Mouse (Mus musculus): Measurements from ENCODE around the gene Mast3.

Mast3 gene

GRCm38 (mm10) chr8:70804481-70805206, at the start of gene Mast3:
TSS of gene Mast3 (minus strand) at chr8:70805054.
- in situ Hi-C loops (cut with MboI, MseI), result no loop called here

- in situ Hi-C loops (cut with MboI, MseI), result no loop called here
Measured at GRCm38 (mm10) chr8:70853863-70854262, 49.0 kb upstream of the Mast3 start.

GRCm38 (mm10) chr8:70852595-70853231, 47.9 kb upstream of the Mast3 start:
- in situ Hi-C loops (cut with MboI, MseI), result no loop called here

DNA sequence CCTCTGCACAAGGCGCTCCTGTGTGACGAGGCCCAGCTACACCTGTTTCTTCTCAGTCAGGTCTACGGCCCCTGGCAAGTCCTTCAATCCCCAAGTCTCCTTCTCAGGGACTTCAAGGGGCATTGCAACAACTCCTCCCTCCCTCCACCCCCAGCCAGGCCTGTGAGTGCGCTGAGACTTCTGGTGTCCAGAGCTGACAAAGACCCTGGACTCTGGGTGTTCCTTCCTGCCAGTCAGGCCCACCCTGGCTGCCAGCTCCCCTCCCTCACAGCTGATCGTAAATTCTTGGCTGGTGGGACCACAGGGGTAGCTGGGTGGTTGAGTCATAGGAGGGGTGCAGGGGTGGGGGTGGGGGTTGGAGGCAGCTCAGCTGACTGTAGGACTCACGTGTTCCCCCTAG, 47.0 kb upstream of the Mast3 start:
- in situ Hi-C loops (cut with MboI, MseI), result no loop called here

DNA sequence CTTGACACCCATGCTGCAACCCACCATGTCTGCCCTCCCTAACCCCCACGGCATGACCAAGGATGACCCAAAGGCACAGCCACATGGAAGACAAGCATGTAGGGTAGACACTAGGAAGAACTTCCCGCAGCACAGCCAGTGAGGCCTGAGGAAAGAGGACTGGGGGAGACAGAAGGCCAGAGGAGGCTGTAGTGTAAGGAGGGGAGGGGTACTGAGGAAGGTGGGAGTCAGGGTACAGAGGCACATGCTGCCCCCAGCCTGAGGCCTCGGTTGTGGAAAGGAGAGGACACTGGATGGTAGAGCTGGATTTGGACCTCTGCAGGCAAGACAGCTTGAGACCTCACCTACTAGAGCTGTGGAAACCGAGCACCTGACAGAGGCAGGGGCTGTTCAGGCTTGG, 46.1 kb upstream of the Mast3 start:
- in situ Hi-C loops (cut with MboI, MseI), result no loop called here

GRCm38 (mm10) chr8:70850132-70850845, 45.4 kb upstream of the Mast3 start:
- in situ Hi-C loops (cut with MboI, MseI), result no loop called here

- in situ Hi-C loops (cut with MboI, MseI), result no loop called here
Measured at GRCm38 (mm10) chr8:70849333-70849990, 44.6 kb upstream of the Mast3 start.

DNA sequence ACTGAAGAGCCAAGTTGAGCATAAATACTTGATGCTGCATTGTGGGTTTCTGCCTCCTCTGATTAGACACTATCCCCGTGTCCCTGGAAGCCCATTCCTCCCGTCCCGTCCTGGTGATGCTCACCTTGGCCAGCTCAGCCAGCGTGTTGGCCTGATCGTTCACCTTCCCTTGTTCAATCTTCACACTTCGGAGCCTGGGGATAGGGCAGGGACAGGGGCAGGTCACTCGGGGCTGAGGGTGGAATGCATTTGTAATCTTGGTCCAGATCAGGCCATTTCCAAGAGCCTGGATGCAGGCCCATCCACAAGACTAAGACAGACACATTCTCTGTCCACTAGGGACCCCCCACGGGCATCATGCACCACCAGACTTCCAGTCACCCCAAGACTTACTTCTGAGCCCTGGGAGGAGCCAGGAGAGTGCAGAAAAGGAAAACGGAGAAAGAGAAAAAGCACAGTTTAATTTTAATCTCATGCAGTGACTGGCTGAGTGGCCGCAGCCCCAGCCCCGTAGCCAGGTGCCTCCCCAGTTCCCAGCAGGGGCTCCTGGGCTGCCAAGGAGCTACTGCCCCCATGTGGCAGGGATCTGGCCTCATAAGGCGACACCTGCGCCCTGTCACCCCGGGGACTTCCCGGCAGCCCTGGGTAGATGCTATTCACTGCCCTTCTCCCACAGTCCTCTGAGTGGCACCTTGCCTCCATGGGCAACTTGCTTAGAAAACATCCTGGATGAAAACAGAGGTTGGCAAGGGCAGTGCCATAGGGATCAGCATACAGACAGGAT, 41.7 kb upstream of the Mast3 start:
- in situ Hi-C loops (cut with MboI, MseI), result no loop called here

DNA sequence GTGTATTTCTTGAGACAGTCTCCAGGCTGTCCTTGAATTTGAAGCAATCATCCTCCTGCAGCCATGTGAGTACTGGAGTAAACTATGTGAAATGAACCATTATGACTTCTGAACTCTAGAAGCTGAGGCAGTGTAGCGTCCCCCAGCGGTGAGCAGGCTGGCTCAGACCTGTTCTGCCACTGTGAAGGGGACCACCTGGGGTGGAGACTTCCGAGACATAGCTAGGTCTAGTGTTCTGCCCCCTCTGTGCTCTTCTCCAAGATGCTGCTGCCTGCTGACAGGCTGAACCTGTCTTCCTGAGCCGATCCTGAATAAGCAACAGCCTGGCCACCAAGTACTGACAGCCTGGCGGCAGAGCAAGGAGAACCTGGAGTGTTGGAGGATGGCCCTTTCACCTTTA, 40.3 kb upstream of the Mast3 start:
- in situ Hi-C loops (cut with MboI, MseI), result no loop called here

GRCm38 (mm10) chr8:70844523-70844922, 39.7 kb upstream of the Mast3 start:
- in situ Hi-C loops (cut with MboI, MseI), result no loop called here

DNA sequence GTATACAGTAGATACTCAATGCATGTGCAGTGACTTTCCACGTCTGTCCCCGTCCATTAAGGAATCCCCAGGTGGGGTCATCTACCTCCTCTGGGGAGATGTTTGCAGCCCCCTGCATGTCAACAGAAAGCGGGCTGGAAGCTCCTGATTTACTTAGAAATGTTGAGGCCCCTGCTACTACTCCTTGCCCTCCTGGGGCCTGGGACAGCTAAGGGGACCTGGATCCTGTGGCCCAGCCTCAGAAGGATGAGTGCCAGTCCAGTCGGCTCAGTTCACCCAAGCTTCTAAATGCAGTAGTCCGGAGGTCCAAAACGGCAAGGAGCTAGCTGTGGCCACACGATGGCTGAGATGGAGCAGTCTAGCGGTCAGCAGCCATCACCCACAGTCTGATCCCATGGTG, 39.1 kb upstream of the Mast3 start:
- in situ Hi-C loops (cut with MboI, MseI), result no loop called here

GRCm38 (mm10) chr8:70843214-70843773, 38.4 kb upstream of the Mast3 start:
- in situ Hi-C loops (cut with MboI, MseI), result no loop called here

DNA sequence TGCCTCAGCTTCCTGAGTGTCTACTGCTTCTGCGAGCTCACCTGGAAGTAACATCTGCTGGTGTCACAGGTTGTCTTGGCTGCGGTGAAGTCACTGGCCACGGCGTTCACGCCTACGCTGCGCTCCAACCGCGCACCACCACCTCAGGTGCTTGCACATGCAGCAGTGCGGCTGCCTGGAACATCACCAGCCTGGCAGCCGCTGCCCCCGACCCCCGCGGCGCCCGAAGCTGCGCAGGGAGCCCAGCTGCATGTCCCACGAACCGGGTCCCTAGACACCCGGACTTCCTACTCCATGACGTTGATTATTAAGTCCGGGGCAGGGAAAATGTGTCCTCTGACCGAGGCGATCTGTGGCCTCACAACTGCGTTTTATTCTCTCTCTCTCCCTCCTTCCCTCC, 37.6 kb upstream of the Mast3 start:
- in situ Hi-C loops (cut with MboI, MseI), result no loop called here

DNA sequence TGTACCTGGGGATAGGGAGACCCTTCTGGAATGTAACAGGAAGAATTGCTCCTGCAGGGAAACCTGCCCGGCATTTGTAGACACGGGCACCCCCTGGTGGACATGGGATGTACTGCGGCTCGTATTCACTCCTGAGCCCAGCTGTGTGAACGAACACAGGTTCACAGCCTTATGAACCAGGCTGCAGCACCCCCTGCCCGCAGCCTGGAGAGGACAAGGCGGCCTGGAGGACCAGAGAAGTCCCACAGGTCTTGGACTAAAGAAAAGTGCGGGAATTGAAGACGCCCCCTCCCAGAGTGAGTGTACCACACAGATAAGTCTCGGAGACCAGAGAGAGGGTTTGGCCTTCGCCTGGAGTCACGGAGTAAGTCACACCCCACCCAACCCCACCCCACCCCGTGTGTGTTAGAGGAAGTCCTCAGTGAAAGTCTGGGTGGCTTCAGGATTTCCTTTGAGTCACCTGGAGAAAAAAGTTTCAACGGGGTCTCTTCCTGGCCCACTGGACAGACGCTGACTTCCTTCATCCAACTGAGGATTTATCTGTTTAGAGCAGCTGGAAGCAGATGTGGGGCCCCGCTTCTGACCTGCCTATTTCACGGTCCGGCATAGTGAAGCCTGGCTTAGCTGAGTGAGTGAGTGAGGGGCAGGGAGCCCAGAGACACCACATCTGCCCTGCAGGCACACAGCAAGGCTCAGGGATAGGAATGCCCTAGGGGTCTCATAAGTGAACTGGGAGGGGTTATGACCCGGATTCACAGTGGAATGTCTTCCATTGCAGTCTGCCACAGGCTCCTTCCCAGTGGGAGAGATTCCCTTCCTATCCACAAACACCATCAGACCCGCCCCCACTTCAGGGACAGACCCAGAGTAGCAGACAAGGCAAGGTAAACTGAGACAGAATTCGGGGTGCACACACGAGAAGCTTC, 36.6 kb upstream of the Mast3 start:
- in situ Hi-C loops (cut with MboI, MseI), result no loop called here

DNA sequence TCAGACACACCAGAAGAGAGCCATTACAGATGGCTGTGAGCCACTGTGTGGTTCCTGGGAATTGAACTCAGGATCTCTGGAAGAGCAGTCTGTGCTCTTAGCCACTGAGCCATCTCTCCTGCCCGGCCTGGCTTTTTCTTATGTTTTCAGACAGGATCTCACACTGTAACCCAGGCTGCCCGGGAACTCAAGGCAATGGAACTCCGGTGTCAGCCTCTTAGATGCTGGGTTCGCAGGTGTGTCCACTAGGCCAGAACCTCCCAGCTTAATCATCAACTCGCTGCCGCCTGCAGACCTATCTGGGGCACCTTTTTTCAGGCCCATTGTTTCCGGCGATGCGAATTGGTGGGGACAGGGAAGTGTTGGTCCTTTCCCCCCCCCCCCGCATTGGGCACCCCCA, 35.7 kb upstream of the Mast3 start:
- in situ Hi-C loops (cut with MboI, MseI), result no loop called here

DNA sequence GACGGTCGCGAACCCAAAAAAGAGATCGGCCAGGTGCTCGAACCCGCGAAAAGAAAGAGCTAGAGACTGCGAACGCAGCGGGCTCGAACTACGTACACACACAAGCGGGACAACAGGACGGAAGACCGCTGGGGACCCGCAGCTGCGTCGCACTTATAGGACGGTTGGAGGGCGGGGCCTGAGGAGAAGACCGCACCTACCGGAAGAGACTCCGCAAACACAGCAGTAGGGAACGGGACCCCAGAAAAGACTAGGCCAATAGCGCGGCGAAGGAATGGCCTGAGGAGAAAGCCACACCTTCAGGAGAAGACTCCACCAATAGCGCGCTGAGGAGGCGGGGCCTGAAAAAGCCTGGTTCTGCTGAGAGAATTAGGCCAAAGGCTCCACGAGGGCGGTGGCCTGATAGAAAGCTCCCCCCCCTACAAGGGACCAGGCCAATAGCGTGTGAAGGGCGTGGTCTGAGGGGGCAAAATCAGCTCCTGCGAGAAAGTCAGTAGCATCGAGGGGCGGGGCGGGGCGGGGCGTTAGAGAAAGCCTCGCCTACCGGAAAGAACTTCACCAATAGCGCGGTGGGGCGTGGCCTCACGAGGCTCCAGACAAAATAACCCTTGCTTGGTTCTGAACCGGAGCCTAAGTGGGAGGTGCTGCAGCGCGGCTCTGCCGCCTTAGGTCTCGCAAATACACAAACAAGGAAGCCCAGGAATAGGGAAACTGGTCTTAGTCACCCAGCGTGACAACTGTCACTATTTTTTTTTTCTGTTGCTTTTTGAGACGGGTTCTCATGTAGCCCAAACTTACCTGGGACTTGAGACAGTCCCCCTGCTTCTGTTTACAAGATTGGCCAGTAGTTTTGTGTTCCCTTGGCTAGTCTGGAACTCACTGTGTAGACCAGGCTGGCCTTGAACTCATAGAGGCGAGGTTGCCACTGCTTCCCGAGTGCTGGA, 34.8 kb upstream of the Mast3 start, which contains the start of gene Arrdc2:
Gene Arrdc2, minus strand, starts transcription at position 313 of the 944 bp plus-strand sequence.
- in situ Hi-C loops (cut with MboI, MseI), result no loop called here

DNA sequence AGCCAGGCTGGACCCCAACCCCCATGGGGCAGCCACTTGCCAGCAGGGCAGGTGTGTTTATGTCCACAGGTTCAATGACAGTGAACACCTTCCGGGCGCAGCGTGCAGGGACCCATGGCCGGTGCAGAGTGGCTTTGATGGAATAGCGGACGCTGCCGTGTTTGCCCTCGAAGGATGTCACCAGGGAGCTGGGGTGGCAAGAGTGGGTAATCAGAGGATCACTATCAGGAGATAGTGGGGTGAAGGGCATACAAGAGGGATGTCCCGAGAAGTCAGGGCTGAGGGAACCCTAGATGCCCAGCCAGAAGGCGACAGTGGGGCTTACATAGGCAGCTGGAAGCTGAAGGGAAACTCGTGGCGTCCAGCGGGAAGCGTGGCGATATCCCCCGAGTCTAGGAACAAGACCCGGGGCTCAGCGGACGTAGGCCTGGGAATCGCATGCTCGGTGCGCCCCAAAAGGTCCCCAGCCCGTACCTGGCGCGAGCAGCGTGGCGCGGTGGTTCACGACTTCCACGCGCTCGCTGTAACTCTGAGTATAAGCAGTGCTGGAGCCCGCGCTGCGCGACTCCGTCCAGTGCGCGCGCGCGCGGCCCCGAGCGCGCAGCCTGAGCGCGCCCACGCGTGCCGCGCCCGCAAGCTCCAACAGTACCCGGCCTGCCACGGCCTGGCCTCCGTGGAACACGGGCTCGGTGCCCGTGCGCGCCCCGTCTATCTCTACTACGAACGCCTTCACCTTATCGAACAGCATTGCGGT, 34.0 kb upstream of the Mast3 start:
- in situ Hi-C loops (cut with MboI, MseI), result no loop called here

DNA sequence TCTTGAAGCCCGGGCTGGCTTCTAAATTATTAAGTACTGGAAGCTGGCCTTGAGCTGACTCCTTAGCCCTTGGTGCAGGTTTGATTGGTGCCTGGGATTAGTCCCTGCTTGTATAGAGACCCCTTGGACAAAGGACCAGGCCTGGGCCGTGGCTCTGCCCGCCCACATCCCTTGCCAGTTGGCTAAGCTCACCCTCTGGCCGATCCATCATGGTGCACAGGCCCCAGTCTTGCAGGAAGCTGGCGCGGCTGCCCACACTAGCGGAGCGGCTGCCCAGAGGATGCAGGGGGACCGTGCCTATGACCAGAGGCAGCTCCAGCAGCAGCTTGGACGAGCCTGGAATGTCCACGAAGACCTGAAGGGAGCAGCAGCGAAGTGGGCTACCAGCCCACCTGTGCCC, 31.8 kb upstream of the Mast3 start:
- in situ Hi-C loops (cut with MboI, MseI), result no loop called here

Measured in T-helper 1 cell (primary cell).